Mouse (Mus musculus): Measurements from ENCODE around the gene Ech1.
A peak's percentile ranks its signal among the peaks of the same experiment; 100 is the strongest.

DNA sequence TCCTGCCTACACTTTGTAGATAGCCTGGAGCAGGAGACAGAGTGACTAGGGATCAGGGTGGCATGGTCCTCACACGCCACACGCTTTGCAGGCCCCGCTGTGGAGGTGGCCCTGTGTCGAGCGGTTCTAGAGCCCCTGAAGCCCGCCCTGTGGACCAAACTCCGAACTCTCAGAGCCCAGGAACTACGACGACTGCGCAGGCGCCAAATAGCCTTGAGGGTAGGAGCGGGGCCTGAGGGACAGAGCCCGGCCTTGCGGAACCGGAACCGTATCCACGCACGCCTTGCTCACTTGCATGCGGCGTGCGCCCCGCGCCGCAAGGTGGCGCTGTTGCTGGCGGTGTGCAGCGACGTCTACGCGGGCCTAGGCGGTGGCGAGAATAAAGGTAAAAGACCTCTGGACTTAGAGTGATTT, 28.4 kb upstream of the Ech1 start:
- TF ChIP-seq CTCF (IDR thresholded peaks at IDR 0.05; ENCODE audit: insufficient read depth, low read length) (peak; percentile 93), POLR2A (IDR thresholded peaks at IDR 0.05; ENCODE audit: borderline replicate concordance, extremely low read depth, low read depth, low read length) (0 out of 2 replicates have a peak, but pooled peaks have one; percentile 28)
